Mouse (Mus musculus) spleen, adult 2 months (tissue): ENCODE results near the gene Abcc8.

Source experiments
- CTCF ChIP-seq: fragments of 200-500 bp; IDR thresholded peaks from 2 replicates; pipeline ENCODE4 v1.5.1; 2011; ENCODE audit warnings: mild to moderate bottlenecking, inconsistent platforms; ENCODE audit not compliant: insufficient read depth, insufficient read length, insufficient replicate concordance; ENCODE audit errors: extremely low read depth
- POLR2A ChIP-seq: fragments of 200-500 bp; IDR thresholded peaks from 2 replicates; pipeline ENCODE4 v1.6.1; 2011; ENCODE audit warnings: low read depth, low read length, inconsistent platforms

GRCm38 (mm10) chr7:46167901-46168300 is 11.9 kb downstream of the Abcc8 start:
- TF ChIP-seq POLR2A (no peak), CTCF (no peak)
